Mouse (Mus musculus) ES-Bruce4 (cell line): ENCODE results near the gene Cacna1d.

Source experiments
- CTCF ChIP-seq: IDR thresholded peaks from one replicate; pipeline ENCODE4 v1.8.1; 2011; ENCODE audit warnings: low read depth, low read length
- EP300 ChIP-seq: IDR thresholded peaks from 2 replicates; pipeline ENCODE4 v1.6.1; 2011; ENCODE audit warnings: low read depth, low read length; ENCODE audit not compliant: insufficient read depth
- POLR2A ChIP-seq: IDR thresholded peaks from one replicate; pipeline ENCODE4 v1.8.1; 2011; ENCODE audit warnings: low read length; ENCODE audit not compliant: insufficient read depth

- TF ChIP-seq EP300 (0 out of 2 replicates have a peak, but pooled peaks have one; percentile 54), CTCF (no peak), POLR2A (no peak)
Measured at GRCm38 (mm10) chr14:30530726-30531269, 39.5 kb upstream of the Cacna1d start.
